ENCODE assay signal across 9 mouse cellular contexts in the genomic region with DNA sequence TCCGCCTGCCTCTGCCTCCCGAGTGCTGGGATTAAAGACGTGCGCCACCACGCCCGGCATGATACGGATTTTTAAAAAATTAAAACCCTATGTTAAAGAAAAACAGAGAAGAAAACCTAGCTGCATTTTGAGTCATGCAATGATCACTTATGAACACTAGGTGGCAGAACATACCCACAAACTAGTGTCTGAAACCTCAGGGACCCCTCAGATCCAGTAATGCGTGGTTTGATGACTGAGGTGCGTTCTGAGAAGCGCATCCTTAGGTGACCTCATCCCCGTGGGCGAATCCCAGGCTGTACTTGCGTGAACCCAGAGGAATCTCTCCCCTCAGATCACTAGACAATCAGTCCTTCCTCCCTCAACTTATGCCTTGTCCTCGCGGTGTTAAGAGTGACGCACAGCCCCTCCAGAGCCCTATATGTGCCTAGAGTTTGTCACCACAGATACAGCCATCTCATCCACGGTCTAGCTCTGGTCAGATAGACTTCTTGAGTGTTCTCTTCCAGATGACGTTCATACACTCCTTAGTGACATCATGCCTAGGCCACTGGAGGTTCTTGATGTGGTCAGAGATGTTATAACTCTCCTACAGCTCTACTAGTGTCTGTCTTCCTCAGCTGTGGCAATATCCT. TPM values are rescaled to one million over a fixed set of nuclear protein-coding genes. Genes with fewer than 3 reads are reported as not detected.
DNase-seq lines count a peak whose midpoint lies in the region; ATAC-seq and TF ChIP-seq lines count a peak whose summit lies in the region.
"Had no signal": no experiment of that assay in that cellular context is flagged by ENCODE, and none has a peak within 500 bp of the region (broad histone marks: within the 10 kb centered on the region; RNA-seq: fewer than 3 reads in every experiment).

No protein-coding gene starts in this region.

- no peaks in the 10 kb centered on the region for H3K4me1 ChIP-seq in intestine, postnatal 0 days (replicated peaks; ENCODE audit: control insufficient read depth, insufficient read depth, low read length)

- no peaks in the 10 kb centered on the region for H3K27me3 ChIP-seq in intestine, postnatal 0 days (replicated peaks; ENCODE audit: control insufficient read depth, insufficient read depth, low read length)

- peak overlapping the region; percentile 37; the same call in 1 of the 2 replicates for H3K4me2 ChIP-seq in intestine, postnatal 0 days (replicated peaks; ENCODE audit: low read depth)

- peak; percentile 83 for TF ChIP-seq CTCF in intestine, postnatal 0 days (IDR thresholded peaks at IDR 0.05; ENCODE audit: low read depth)

- ATAC-seq in frontal cortex, adult (ENCODE audit: low TSS enrichment), result peak; percentile 59; the same call in 1 of the 2 replicates
- no peak; the same call in 1 of the 2 replicates for ATAC-seq in intestine, postnatal 0 days

- no peak overlapping the region for H3K9ac ChIP-seq in intestine, postnatal 0 days (ENCODE audit: low read depth, low read length)

- no peaks in the 10 kb centered on the region for H3K9me3 ChIP-seq in intestine, postnatal 0 days (ENCODE audit: control insufficient read depth)

- 23% methylated on average over 18 of the region's 18 CpGs for WGBS in intestine, postnatal 0 days

- intact Hi-C loops in left cerebral cortex, postnatal 10 days (cut with DNase I), result loop anchor here (2.0 to 5.0 kb wide), 2 partner anchors 29 to 95 kb away; no protein-coding TSS in a partner anchor
- intact Hi-C loops in left cerebral cortex, postnatal 4 days (cut with DNase I), result no loop called here

- peak; percentile 42 to 70 for DNase-seq in left cerebral cortex, postnatal 10 days (ENCODE audit: extremely low spot score in 1 of 2, low spot score in 2 of 2)
- DNase-seq in left cerebral cortex, postnatal 4 days, result no peak
- DNase-seq in WW6 (ENCODE audit: low read depth, low spot score), result peak; percentile 31
- peak; percentile 34 for DNase-seq in lung, postnatal 10 days
- DNase-seq in retina, postnatal 1 day, result peak; percentile 74
- no peak for DNase-seq in spleen, adult 12 weeks (ENCODE audit: low spot score)

- no peak overlapping the region for H3K27ac ChIP-seq in intestine, postnatal 0 days (ENCODE audit: low read depth, low read length)

- no peaks in the 10 kb centered on the region for H3K36me3 ChIP-seq in intestine, postnatal 0 days (ENCODE audit: control insufficient read depth, insufficient read depth)

- H3K4me3 ChIP-seq in intestine, postnatal 0 days (ENCODE audit: low read depth, low read length), result no peak overlapping the region
- H3K4me3 ChIP-seq: erythroblast, embryonic 14.5 days had no signal

RNA-seq across cellular contexts. Expression of a gene that starts 14.9 kb away (rescaled TPM):
- total RNA-seq in left cerebral cortex, postnatal 10 days (2021), result 10 to 100 TPM; 74.5 to 76.7 TPM
- total RNA-seq in left cerebral cortex, postnatal 4 days (2021), result 100 to 1,000 TPM in 1 of 2 experiments, 10 to 100 TPM in 1; 90.2 to 100 TPM
- polyA plus RNA-seq in intestine, postnatal 0 days (2015; fragmentation: Nextera tagmentation; extraction: Ambion mirVana), result 24.6 and 26.8 TPM in 2 replicates

RNA-seq across cellular contexts. Expression of a gene that starts 59.9 kb away (rescaled TPM):
- total RNA-seq in left cerebral cortex, postnatal 10 days (2021), result under 1 TPM; 0.32 to 0.71 TPM
- under 1 TPM; 0.64 to 0.70 TPM for total RNA-seq in left cerebral cortex, postnatal 4 days (2021)
- polyA plus RNA-seq in intestine, postnatal 0 days (2015; fragmentation: Nextera tagmentation; extraction: Ambion mirVana), result 2.9 and 3.6 TPM in 2 replicates
- polyA plus RNA-seq: erythroblast, embryonic 14.5 days had no signal

Comparison
In these comparisons a context has a peak if more than half of its experiments do, and no peak if none do; other contexts are left out.
1. DNase-seq: peak in left cerebral cortex, postnatal 10 days (2 of 2), WW6 (single experiment), lung, postnatal 10 days (single experiment) and retina, postnatal 1 day (single experiment); none in left cerebral cortex, postnatal 4 days (single experiment) and spleen, adult 12 weeks (single experiment).